Mouse (Mus musculus): ENCODE measurements at regions not wholly inside any gene's neighbourhood (a gene's known extent, or its start where the extent isn't known, plus 50 kb on each side); places are given as distances from the start of the nearest gene placed in this dataset.

GRCm38 (mm10) chr2:9717904-9718303 lies 163.1 kb upstream of the 4930412O13Rik start:
- no peaks in the 10 kb centered on the region for H3K4me1 ChIP-seq
- H3K4me3 ChIP-seq, result no peak overlapping the region
- no peaks in the 10 kb centered on the region for H3K9me3 ChIP-seq
- no peak overlapping the region for H3K9ac ChIP-seq (replicated peaks)
- 94% methylated on average over 1 of the region's 1 CpGs for WGBS
- H3K27me3 ChIP-seq, result no peaks in the 10 kb centered on the region
- ATAC-seq (ENCODE audit: low FRiP score, low read depth), result no peak
- no peak overlapping the region for H3K4me2 ChIP-seq (replicated peaks)
- no peak overlapping the region for H3K27ac ChIP-seq (replicated peaks)
- H3K36me3 ChIP-seq, result no peaks in the 10 kb centered on the region

- Histone ChIP-seq H3K27ac (replicated peaks) (no peak overlapping the region), H3K36me3 (no peaks in the 10 kb centered on the region), H3K9me3 (no peaks in the 10 kb centered on the region), H3K4me3 (no peak overlapping the region), H3K27me3 (no peaks in the 10 kb centered on the region), H3K9ac (replicated peaks) (no peak overlapping the region), H3K4me1 (no peaks in the 10 kb centered on the region), H3K4me2 (replicated peaks) (no peak overlapping the region)
- no peak for ATAC-seq (ENCODE audit: low FRiP score, low read depth)
- WGBS, result 84% methylated on average over 7 of the region's 7 CpGs
Measured at GRCm38 (mm10) chr2:9733243-9733642, 147.8 kb upstream of the 4930412O13Rik start.

- Histone ChIP-seq H3K27ac (replicated peaks) (no peak overlapping the region), H3K36me3 (no peaks in the 10 kb centered on the region), H3K9ac (replicated peaks) (no peak overlapping the region), H3K4me1 (no peaks in the 10 kb centered on the region), H3K4me2 (replicated peaks) (no peak overlapping the region), H3K9me3 (no peaks in the 10 kb centered on the region), H3K27me3 (no peaks in the 10 kb centered on the region), H3K4me3 (no peak overlapping the region)
- WGBS, result 95% methylated on average over 3 of the region's 3 CpGs
- ATAC-seq (ENCODE audit: low FRiP score, low read depth), result no peak
Measured at GRCm38 (mm10) chr2:9744181-9744580, 136.9 kb upstream of the 4930412O13Rik start.

GRCm38 (mm10) chr2:9749829-9750788 lies 130.9 kb upstream of the 4930412O13Rik start:
- no peaks in the 10 kb centered on the region for H3K9me3 ChIP-seq
- H3K36me3 ChIP-seq, result no peaks in the 10 kb centered on the region
- ATAC-seq (ENCODE audit: low FRiP score, low read depth), result no peak
- WGBS, result 28% methylated on average over 11 of the region's 11 CpGs
- H3K27ac ChIP-seq (replicated peaks), result no peak overlapping the region
- H3K4me2 ChIP-seq (replicated peaks), result no peak overlapping the region
- no peak overlapping the region for H3K9ac ChIP-seq (replicated peaks)
- H3K27me3 ChIP-seq, result no peaks in the 10 kb centered on the region
- H3K4me3 ChIP-seq, result no peak overlapping the region
- H3K4me1 ChIP-seq, result no peaks in the 10 kb centered on the region

- Histone ChIP-seq H3K4me3 (no peak overlapping the region), H3K36me3 (no peaks in the 10 kb centered on the region), H3K4me1 (no peaks in the 10 kb centered on the region), H3K27ac (replicated peaks) (no peak overlapping the region), H3K9ac (replicated peaks) (no peak overlapping the region), H3K27me3 (no peaks in the 10 kb centered on the region), H3K9me3 (no peaks in the 10 kb centered on the region), H3K4me2 (replicated peaks) (no peak overlapping the region)
- 84% methylated on average over 7 of the region's 7 CpGs for WGBS
- no peak for ATAC-seq (ENCODE audit: low FRiP score, low read depth)
Measured at GRCm38 (mm10) chr2:9753691-9754090, 127.4 kb upstream of the 4930412O13Rik start.

GRCm38 (mm10) chr2:9754153-9754552 lies 126.9 kb upstream of the 4930412O13Rik start:
- ATAC-seq (ENCODE audit: low FRiP score, low read depth), result no peak
- no peaks in the 10 kb centered on the region for H3K9me3 ChIP-seq
- no peak overlapping the region for H3K4me3 ChIP-seq
- no peaks in the 10 kb centered on the region for H3K4me1 ChIP-seq
- no peak overlapping the region for H3K4me2 ChIP-seq (replicated peaks)
- H3K36me3 ChIP-seq, result no peaks in the 10 kb centered on the region
- H3K27me3 ChIP-seq, result no peaks in the 10 kb centered on the region
- H3K27ac ChIP-seq (replicated peaks), result no peak overlapping the region
- no peak overlapping the region for H3K9ac ChIP-seq (replicated peaks)
- WGBS, result 87% methylated on average over 6 of the region's 6 CpGs

DNA sequence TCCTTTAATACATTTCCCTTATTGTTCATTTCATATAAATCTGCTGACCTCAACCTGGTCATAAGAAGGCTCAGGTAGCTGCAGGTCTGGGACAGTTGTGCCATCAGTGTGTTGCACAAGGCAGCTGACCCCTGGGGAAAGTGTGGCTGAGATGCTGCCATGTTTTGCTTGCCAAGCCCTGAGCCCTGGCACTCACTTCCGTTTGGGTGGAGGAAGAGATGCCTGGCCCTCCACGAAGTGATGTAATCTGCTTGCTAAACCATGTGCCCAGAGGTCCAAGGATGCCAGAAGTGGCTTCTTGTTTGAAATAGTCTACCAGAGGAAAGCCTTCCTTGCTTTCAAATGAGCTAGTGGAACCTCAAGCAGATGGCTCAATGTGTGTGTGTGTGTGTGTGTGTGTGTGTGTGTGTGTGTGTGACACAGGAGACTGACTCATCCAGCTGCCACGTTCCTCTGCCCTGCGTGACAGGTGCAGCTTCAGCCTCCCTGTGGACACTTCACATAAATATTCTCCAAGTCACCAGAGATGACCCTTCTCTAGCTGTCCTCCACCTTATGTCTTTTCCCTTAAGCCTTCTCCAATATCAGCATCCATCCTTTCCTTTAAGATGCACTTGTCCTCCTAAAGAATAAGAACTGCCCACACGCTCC lies 123.2 kb upstream of the 4930412O13Rik start:
- Histone ChIP-seq H3K9ac (replicated peaks) (no peak overlapping the region), H3K27me3 (no peaks in the 10 kb centered on the region), H3K9me3 (no peaks in the 10 kb centered on the region), H3K27ac (replicated peaks) (no peak overlapping the region), H3K36me3 (no peaks in the 10 kb centered on the region), H3K4me2 (replicated peaks) (no peak overlapping the region), H3K4me3 (no peak overlapping the region), H3K4me1 (no peaks in the 10 kb centered on the region)
- ATAC-seq (ENCODE audit: low FRiP score, low read depth), result no peak
- 89% methylated on average over 5 of the region's 5 CpGs for WGBS

- Histone ChIP-seq H3K36me3 (no peaks in the 10 kb centered on the region), H3K4me2 (replicated peaks) (no peak overlapping the region), H3K4me1 (no peaks in the 10 kb centered on the region), H3K4me3 (no peak overlapping the region), H3K9ac (replicated peaks) (no peak overlapping the region), H3K27ac (replicated peaks) (no peak overlapping the region), H3K27me3 (no peaks in the 10 kb centered on the region), H3K9me3 (no peaks in the 10 kb centered on the region)
- ATAC-seq (ENCODE audit: low FRiP score, low read depth), result no peak
- 90% methylated on average over 7 of the region's 7 CpGs for WGBS
Measured at GRCm38 (mm10) chr2:9758983-9759382, 122.1 kb upstream of the 4930412O13Rik start.

DNA sequence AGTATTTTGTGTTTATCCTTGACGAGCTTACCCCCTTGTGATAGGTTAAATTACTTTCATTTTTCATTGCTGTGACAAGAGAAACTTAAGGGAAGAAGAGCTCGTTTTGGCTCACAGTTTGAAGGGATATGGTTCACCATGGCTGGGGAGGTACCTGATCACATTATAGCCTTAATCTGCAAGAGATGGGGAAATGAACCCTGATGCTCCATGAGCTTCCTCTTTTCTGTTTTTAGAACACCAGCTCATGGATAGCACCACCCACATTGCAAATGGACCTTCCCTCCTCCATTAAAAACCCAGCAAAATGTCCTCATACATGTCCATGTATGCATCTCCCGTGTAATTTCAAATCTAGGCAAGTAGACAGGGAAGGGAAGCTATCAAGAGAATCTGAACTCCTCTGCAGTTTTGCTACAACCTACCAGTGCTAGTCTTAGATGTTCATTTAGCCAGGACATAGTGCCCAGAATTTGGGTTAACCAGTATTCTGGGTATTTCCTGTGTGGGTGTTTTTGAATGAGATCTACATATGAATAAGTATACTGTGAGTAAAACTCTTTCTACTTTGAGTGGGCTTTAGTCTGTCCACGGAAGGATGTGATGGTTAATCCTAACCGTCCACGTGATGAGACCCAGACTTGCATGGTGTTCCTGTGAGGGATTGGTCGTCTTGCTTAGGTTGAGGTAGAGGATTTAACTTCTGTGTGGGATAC lies 121.5 kb upstream of the 4930412O13Rik start:
- no peak overlapping the region for H3K4me2 ChIP-seq (replicated peaks)
- no peak for ATAC-seq (ENCODE audit: low FRiP score, low read depth)
- H3K27ac ChIP-seq (replicated peaks), result no peak overlapping the region
- no peak overlapping the region for H3K9ac ChIP-seq (replicated peaks)
- no peak overlapping the region for H3K4me3 ChIP-seq
- WGBS, result 84% methylated on average over 7 of the region's 7 CpGs
- no peaks in the 10 kb centered on the region for H3K27me3 ChIP-seq
- H3K36me3 ChIP-seq, result no peaks in the 10 kb centered on the region
- H3K9me3 ChIP-seq, result no peaks in the 10 kb centered on the region
- H3K4me1 ChIP-seq, result no peaks in the 10 kb centered on the region

DNA sequence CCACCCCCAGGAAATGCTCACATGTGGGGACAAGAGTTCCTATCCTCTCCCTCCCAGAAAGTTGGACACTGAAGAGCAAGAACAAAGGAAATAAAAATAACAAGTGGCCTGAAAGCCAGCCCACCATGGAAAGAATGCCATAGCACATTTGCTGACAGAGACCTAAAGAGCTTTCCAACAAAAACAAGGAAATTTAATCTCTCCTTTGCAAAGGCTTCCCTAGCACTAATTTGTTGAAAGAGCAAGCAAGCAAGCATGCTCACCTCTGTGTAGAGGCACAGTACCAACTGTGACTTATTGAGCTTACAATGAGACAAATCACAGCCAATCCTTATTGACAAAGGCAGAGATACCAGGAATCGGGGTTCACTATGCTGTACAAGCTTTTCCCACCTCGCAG lies 100.9 kb upstream of the 4930412O13Rik start:
- no peaks in the 10 kb centered on the region for H3K36me3 ChIP-seq
- no peak overlapping the region for H3K4me2 ChIP-seq (replicated peaks)
- no peaks in the 10 kb centered on the region for H3K9me3 ChIP-seq
- H3K27ac ChIP-seq (replicated peaks), result no peak overlapping the region
- no peaks in the 10 kb centered on the region for H3K27me3 ChIP-seq
- 70% methylated on average over 2 of the region's 2 CpGs for WGBS
- ATAC-seq (ENCODE audit: low FRiP score, low read depth), result no peak
- no peak overlapping the region for H3K9ac ChIP-seq (replicated peaks)
- no peaks in the 10 kb centered on the region for H3K4me1 ChIP-seq
- H3K4me3 ChIP-seq, result no peak overlapping the region

DNA sequence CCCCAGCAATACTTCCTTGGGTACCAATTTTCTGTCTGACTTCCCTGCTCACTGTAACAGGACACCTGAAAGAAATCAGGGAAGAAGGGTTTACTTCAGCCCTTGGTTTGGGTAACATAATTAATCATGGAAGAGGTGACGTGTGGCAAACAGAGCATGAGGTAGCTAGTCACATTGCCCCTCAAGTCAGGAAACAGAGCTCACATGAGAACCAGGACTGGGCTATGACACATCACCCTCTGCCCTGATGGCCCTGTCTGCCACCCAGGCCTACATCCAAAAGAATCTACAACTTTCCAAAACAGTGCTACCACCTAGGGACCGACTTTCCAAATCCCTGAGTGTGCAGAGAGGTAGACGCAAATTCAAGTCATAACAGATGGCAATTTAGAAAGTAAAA lies 98.4 kb upstream of the 4930412O13Rik start:
- Histone ChIP-seq H3K9me3 (no peaks in the 10 kb centered on the region), H3K27me3 (no peaks in the 10 kb centered on the region), H3K9ac (replicated peaks) (no peak overlapping the region), H3K4me3 (no peak overlapping the region), H3K4me2 (replicated peaks) (no peak overlapping the region), H3K27ac (replicated peaks) (no peak overlapping the region), H3K4me1 (no peaks in the 10 kb centered on the region), H3K36me3 (no peaks in the 10 kb centered on the region)
- WGBS, result 86% methylated on average over 3 of the region's 3 CpGs
- ATAC-seq (ENCODE audit: low FRiP score, low read depth), result no peak

GRCm38 (mm10) chr2:9791970-9792369 lies 89.1 kb upstream of the 4930412O13Rik start:
- Histone ChIP-seq H3K4me1 (0 out of 2 replicates have a peak, but pooled peaks cover 5% of the 10 kb centered on the region), H3K4me3 (no peak overlapping the region), H3K27ac (replicated peaks) (no peak overlapping the region), H3K9ac (replicated peaks) (no peak overlapping the region), H3K4me2 (replicated peaks) (no peak overlapping the region), H3K27me3 (no peaks in the 10 kb centered on the region), H3K36me3 (no peaks in the 10 kb centered on the region), H3K9me3 (no peaks in the 10 kb centered on the region)
- WGBS, result 97% methylated on average over 1 of the region's 1 CpGs
- ATAC-seq (ENCODE audit: low FRiP score, low read depth), result no peak

Data from midbrain, embryonic 12.5 days (tissue).